Mouse (Mus musculus): ENCODE data around the gene Tesk1.

DNA sequence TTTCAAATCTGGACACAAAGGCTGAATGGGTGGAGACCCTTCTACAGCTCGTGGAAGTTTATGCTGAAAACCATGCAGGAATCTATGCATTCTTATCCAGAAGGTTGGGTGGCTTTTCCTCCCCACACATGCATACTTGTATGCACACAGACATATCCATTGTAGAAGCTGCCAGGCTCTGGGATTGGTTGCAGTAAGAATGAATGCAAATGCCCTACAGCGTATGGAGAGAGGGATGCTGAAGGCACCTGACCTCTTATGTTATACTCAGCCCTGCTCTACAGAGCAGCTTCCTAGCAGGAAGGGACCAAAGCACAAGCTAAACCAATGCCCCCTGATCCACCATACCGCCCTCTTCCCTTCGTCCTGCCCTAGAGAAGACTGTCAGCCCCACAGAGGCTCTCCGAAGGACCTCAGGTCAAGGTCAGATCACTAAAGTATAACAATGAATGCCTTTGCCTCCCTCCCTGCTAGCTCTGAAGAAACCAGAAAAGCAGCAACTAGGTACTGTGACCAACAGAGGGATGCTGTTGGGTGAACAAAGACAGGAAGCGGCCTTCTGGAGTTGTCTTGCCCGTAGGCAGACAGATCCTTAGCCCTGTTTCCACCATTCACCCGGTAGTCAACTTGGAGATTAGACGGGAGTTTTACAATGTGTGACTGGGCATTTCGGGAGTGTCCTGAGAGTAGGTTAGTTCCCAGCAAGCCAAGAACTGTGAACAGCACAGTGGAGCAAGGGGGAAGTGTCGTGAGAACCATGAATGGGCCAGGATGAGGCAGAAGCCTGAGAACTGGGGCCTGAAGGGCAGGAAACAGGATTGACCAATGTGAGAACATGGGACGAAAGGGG is 34.4 kb upstream of the Tesk1 start:
- TF ChIP-seq CTCF (conservative IDR thresholded peaks at IDR 0.05 in 1 of 2, IDR thresholded peaks at IDR 0.05 in 1 of 2; ENCODE audit: low read depth in 2 of 2, low read length in 2 of 2) (no peak), KAT2A (IDR thresholded peaks at IDR 0.05; ENCODE audit: insufficient replicate concordance, low read length) (no peak), USF1 (IDR thresholded peaks at IDR 0.05; ENCODE audit: low read depth, low read length) (no peak), BHLHE40 (IDR thresholded peaks at IDR 0.05; ENCODE audit: low read depth, low read length) (no peak), POLR2A (IDR thresholded peaks at IDR 0.05; ENCODE audit: low read depth, low read length) (no peak), TBP (conservative IDR thresholded peaks at IDR 0.05; ENCODE audit: low read depth, low read length) (no peak), NRF1 (IDR thresholded peaks at IDR 0.05; ENCODE audit: low read depth, low read length) (no peak), RAD21 (IDR thresholded peaks at IDR 0.05; ENCODE audit: low read depth, low read length) (no peak), POLR2AphosphoS2 (IDR thresholded peaks at IDR 0.05; ENCODE audit: low read depth, low read length) (no peak), ZC3H11A (IDR thresholded peaks at IDR 0.05; ENCODE audit: low read depth, low read length) (no peak)
